Mouse (Mus musculus) forebrain, postnatal 0 days (tissue): Measurements from ENCODE around the gene Clip2. TPM values are rescaled to one million over a fixed set of nuclear protein-coding genes. Genes with fewer than 3 reads are reported as not detected.

Experiments used
- ATAC-seq: fragments of 200-750 bp; cut with Nextera tagmentation; 2 replicates; pipeline ENCODE4 v1.8.0; 2017; ENCODE audit warnings: mild to moderate bottlenecking, moderate library complexity
- DNase-seq: peaks from one replicate; pipeline ENCODE4 v3.0.0-alpha.2; 2015
- H3K27ac ChIP-seq: fragments of 300-500 bp; sonication (generic); 2 replicates; pipeline ENCODE4 v1.5.1; 2014; ENCODE audit warnings: low read depth, mild to moderate bottlenecking, antibody characterized with exemption, low read length, moderate library complexity, mixed read lengths
- H3K27me3 ChIP-seq: fragments of 300-500 bp; sonication (generic); 2 replicates; pipeline ENCODE4 v1.6.1; 2014; ENCODE audit warnings: mild to moderate bottlenecking, low read length, mixed read lengths; ENCODE audit not compliant: insufficient read depth
- H3K36me3 ChIP-seq: fragments of 300-500 bp; sonication (generic); 2 replicates; pipeline ENCODE4 v1.6.1; 2014; ENCODE audit warnings: mild to moderate bottlenecking, moderate library complexity; ENCODE audit not compliant: insufficient read depth
- H3K4me1 ChIP-seq: fragments of 300-500 bp; sonication (generic); 2 replicates; pipeline ENCODE4 v1.6.1; 2014; ENCODE audit warnings: antibody characterized with exemption; ENCODE audit not compliant: insufficient read depth
- H3K4me2 ChIP-seq: fragments of 300-500 bp; sonication (generic); 2 replicates; pipeline ENCODE4 v1.6.1; 2014; ENCODE audit warnings: low read depth, mild to moderate bottlenecking, moderate library complexity
- H3K4me3 ChIP-seq: fragments of 300-500 bp; sonication (generic); 2 replicates; pipeline ENCODE4 v1.5.1; 2014; ENCODE audit warnings: low read depth, low read length, mixed read lengths
- H3K9ac ChIP-seq: fragments of 300-500 bp; sonication (generic); 2 replicates; pipeline ENCODE4 v1.6.1; 2014; ENCODE audit warnings: mild to moderate bottlenecking
- H3K9me3 ChIP-seq: fragments of 300-500 bp; sonication (generic); 2 replicates; pipeline ENCODE4 v1.6.1; 2016; ENCODE audit warnings: low read length
- CTCF ChIP-seq: sonication (generic); IDR thresholded peaks from 2 replicates; pipeline ENCODE4 v1.5.1; 2016; ENCODE audit warnings: antibody characterized with exemption, control low read depth, low read depth
- WGBS: fragments of 180-500 bp; shearing (Covaris S2); extraction: QIAGEN DNeasy Blood & Tissue Kit; methylation state at CpG from one replicate; pipeline ENCODE4 v1.1.7; 2014; 5-methylcytosine and 5-hydroxymethylcytosine counted together
- polyA plus RNA-seq: library from polyadenylated mRNA; unstranded; fragments of >200 nt; fragmentation: Nextera tagmentation; extraction: Ambion mirVana; gene quantifications from 2 replicates; pipeline ENCODE4 v1.2.1, GENCODE M21; 2015
- total RNA-seq: library from RNA; depleted of rRNA; stranded (reverse); fragments of >200 nt; gene quantifications from 2 replicates; pipeline ENCODE4 v1.2.3, GENCODE M21; 2014

The Clip2 gene
- total and polyA plus RNA-seq, 2 experiments from 2014 or later: 14.5 to 162 TPM

- no peaks in the 10 kb centered on the region for H3K9me3 ChIP-seq
- no peaks in the 10 kb centered on the region for H3K36me3 ChIP-seq
- DNase-seq (no peak), ATAC-seq (no peak)
- H3K27me3 ChIP-seq: no peaks in the 10 kb centered on the region
- no peak overlapping the region for H3K4me3 ChIP-seq
- TF ChIP-seq CTCF: no peak
- no peak overlapping the region for H3K9ac ChIP-seq
- peaks cover 3% of the 10 kb centered on the region; the same call in 1 of the 2 replicates for H3K4me1 ChIP-seq
- WGBS: 60% methylated on average over 8 of the region's 8 CpGs
- no peak overlapping the region for H3K27ac ChIP-seq
- H3K4me2 ChIP-seq: no peak overlapping the region
Measured at GRCm38 (mm10) chr5:134470538-134471169, 81.6 kb downstream of the Clip2 start.

- Histone ChIP-seq H3K4me1 (peaks cover 3% of the 10 kb centered on the region; the same call in 1 of the 2 replicates), H3K9me3 (no peaks in the 10 kb centered on the region), H3K27me3 (no peaks in the 10 kb centered on the region), H3K4me3 (no peak overlapping the region), H3K36me3 (no peaks in the 10 kb centered on the region), H3K27ac (no peak overlapping the region), H3K4me2 (no peak overlapping the region), H3K9ac (no peak overlapping the region)
- WGBS: 89% methylated on average over 7 of the region's 7 CpGs
- TF ChIP-seq CTCF: no peak
- no peak for ATAC-seq
- no peak for DNase-seq
Measured at GRCm38 (mm10) chr5:134469559-134470150, 82.6 kb downstream of the Clip2 start.

GRCm38 (mm10) chr5:134468158-134468765 is 84.0 kb downstream of the Clip2 start:
- WGBS: 65% methylated on average over 10 of the region's 10 CpGs
- Histone ChIP-seq H3K4me1 (peaks cover 3% of the 10 kb centered on the region; the same call in 1 of the 2 replicates), H3K36me3 (no peaks in the 10 kb centered on the region), H3K9me3 (no peaks in the 10 kb centered on the region), H3K4me3 (no peak overlapping the region), H3K27me3 (no peaks in the 10 kb centered on the region), H3K9ac (no peak overlapping the region), H3K4me2 (no peak overlapping the region), H3K27ac (0 out of 2 replicates have a peak overlapping the region, but pooled peaks have one; percentile 21)
- no peak for DNase-seq
- ATAC-seq: no peak
- no peak for TF ChIP-seq CTCF

- 54% methylated on average over 8 of the region's 8 CpGs for WGBS
- TF ChIP-seq CTCF: no peak
- peaks cover 3% of the 10 kb centered on the region; the same call in 1 of the 2 replicates for H3K4me1 ChIP-seq
- H3K4me3 ChIP-seq: no peak overlapping the region
- H3K9ac ChIP-seq: no peak overlapping the region
- H3K27me3 ChIP-seq: no peaks in the 10 kb centered on the region
- ATAC-seq (peak; percentile 50; the same call in 1 of the 2 replicates), DNase-seq (no peak)
- no peaks in the 10 kb centered on the region for H3K9me3 ChIP-seq
- H3K36me3 ChIP-seq: no peaks in the 10 kb centered on the region
- no peak overlapping the region for H3K4me2 ChIP-seq
- H3K27ac ChIP-seq: no peak overlapping the region
Measured at GRCm38 (mm10) chr5:134467030-134467549, 85.1 kb downstream of the Clip2 start.

- WGBS: 11% methylated on average over 21 of the region's 21 CpGs
- DNase-seq (no peak), ATAC-seq (peak; percentile 71)
- Histone ChIP-seq H3K9me3 (no peaks in the 10 kb centered on the region), H3K36me3 (no peaks in the 10 kb centered on the region), H3K27me3 (no peaks in the 10 kb centered on the region), H3K27ac (no peak overlapping the region), H3K4me1 (peaks cover 3% of the 10 kb centered on the region; the same call in 1 of the 2 replicates), H3K9ac (no peak overlapping the region; the same call in 1 of the 2 replicates), H3K4me2 (no peak overlapping the region), H3K4me3 (no peak overlapping the region)
- TF ChIP-seq CTCF: no peak
Measured at GRCm38 (mm10) chr5:134466296-134467029, 85.8 kb downstream of the Clip2 start.

- Histone ChIP-seq H3K4me1 (peaks cover 3% of the 10 kb centered on the region; the same call in 1 of the 2 replicates), H3K9me3 (no peaks in the 10 kb centered on the region), H3K9ac (no peak overlapping the region), H3K4me3 (no peak overlapping the region), H3K27ac (no peak overlapping the region), H3K36me3 (no peaks in the 10 kb centered on the region), H3K27me3 (no peaks in the 10 kb centered on the region), H3K4me2 (no peak overlapping the region)
- WGBS: 83% methylated on average over 1 of the region's 1 CpGs
- no peak for ATAC-seq
- DNase-seq: no peak
- no peak for TF ChIP-seq CTCF
Measured at GRCm38 (mm10) chr5:134465197-134465596, 87.0 kb downstream of the Clip2 start.
